Mouse (Mus musculus): ENCODE measurements at regions not wholly inside any gene's neighbourhood (a gene's known extent, or its start where the extent isn't known, plus 50 kb on each side); places are given as distances from the start of the nearest gene placed in this dataset.

DNA sequence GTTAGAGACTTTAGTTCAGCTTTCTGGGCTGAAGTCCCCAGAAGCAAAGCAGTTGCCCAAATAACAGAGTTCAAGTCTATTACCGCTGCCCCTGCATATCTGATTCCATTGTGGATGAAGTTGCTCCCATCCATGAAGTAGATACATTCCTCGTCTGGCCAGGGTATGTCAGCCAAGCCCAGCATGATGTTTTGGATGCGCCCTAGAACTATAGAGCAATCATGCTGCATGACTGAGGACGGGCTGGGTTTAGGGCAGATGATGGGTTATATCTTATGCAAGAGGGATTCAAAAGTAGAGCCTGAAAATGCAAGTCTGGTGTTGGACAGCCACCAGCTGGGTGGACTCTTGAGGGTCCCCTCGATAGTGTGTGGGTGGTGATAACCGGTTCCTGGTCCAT is 288.6 kb downstream of the Lyplal1 start:
- Histone ChIP-seq H3K27me3 (ENCODE audit: control insufficient read depth, insufficient read depth, low read depth, low read length) (no peaks in the 10 kb centered on the region), H3K4me1 (replicated peaks; ENCODE audit: control insufficient read depth, insufficient read depth, low read length) (no peaks in the 10 kb centered on the region), H3K4me2 (ENCODE audit: low read depth, low read length) (no peak overlapping the region), H3K4me3 (ENCODE audit: low read length) (no peak overlapping the region), H3K36me3 (ENCODE audit: control insufficient read depth, insufficient read depth, low read length) (no peaks in the 10 kb centered on the region), H3K9me3 (ENCODE audit: control insufficient read depth, low read length) (no peaks in the 10 kb centered on the region), H3K9ac (ENCODE audit: low read length) (no peak overlapping the region), H3K27ac (ENCODE audit: low read length) (no peak overlapping the region)
- no peak for ATAC-seq (ENCODE audit: low read depth)
- WGBS = 86% methylated on average over 6 of the region's 6 CpGs

GRCm38 (mm10) chr1:185832059-185832458 is 285.1 kb downstream of the Lyplal1 start:
- Histone ChIP-seq H3K4me1 (replicated peaks; ENCODE audit: control insufficient read depth, insufficient read depth, low read length) (peaks cover 14% of the 10 kb centered on the region), H3K9ac (ENCODE audit: low read length) (no peak overlapping the region), H3K9me3 (ENCODE audit: control insufficient read depth, low read length) (no peaks in the 10 kb centered on the region), H3K4me3 (ENCODE audit: low read length) (no peak overlapping the region), H3K4me2 (ENCODE audit: low read depth, low read length) (no peak overlapping the region), H3K27me3 (ENCODE audit: control insufficient read depth, insufficient read depth, low read depth, low read length) (no peaks in the 10 kb centered on the region), H3K36me3 (ENCODE audit: control insufficient read depth, insufficient read depth, low read length) (no peaks in the 10 kb centered on the region), H3K27ac (ENCODE audit: low read length) (no peak overlapping the region; the same call in 1 of the 2 replicates)
- 68% methylated on average over 4 of the region's 4 CpGs for WGBS
- peak; percentile 35; the same call in 1 of the 2 replicates for ATAC-seq (ENCODE audit: low read depth)

GRCm38 (mm10) chr1:185834171-185834570 is 282.9 kb downstream of the Lyplal1 start:
- Histone ChIP-seq H3K9me3 (ENCODE audit: control insufficient read depth, low read length) (no peaks in the 10 kb centered on the region), H3K36me3 (ENCODE audit: control insufficient read depth, insufficient read depth, low read length) (no peaks in the 10 kb centered on the region), H3K9ac (ENCODE audit: low read length) (no peak overlapping the region), H3K4me2 (ENCODE audit: low read depth, low read length) (no peak overlapping the region), H3K27me3 (ENCODE audit: control insufficient read depth, insufficient read depth, low read depth, low read length) (no peaks in the 10 kb centered on the region), H3K27ac (ENCODE audit: low read length) (no peak overlapping the region), H3K4me3 (ENCODE audit: low read length) (no peak overlapping the region), H3K4me1 (replicated peaks; ENCODE audit: control insufficient read depth, insufficient read depth, low read length) (peaks cover 16% of the 10 kb centered on the region)
- WGBS = 25% methylated on average over 6 of the region's 6 CpGs
- no peak for ATAC-seq (ENCODE audit: low read depth)

DNA sequence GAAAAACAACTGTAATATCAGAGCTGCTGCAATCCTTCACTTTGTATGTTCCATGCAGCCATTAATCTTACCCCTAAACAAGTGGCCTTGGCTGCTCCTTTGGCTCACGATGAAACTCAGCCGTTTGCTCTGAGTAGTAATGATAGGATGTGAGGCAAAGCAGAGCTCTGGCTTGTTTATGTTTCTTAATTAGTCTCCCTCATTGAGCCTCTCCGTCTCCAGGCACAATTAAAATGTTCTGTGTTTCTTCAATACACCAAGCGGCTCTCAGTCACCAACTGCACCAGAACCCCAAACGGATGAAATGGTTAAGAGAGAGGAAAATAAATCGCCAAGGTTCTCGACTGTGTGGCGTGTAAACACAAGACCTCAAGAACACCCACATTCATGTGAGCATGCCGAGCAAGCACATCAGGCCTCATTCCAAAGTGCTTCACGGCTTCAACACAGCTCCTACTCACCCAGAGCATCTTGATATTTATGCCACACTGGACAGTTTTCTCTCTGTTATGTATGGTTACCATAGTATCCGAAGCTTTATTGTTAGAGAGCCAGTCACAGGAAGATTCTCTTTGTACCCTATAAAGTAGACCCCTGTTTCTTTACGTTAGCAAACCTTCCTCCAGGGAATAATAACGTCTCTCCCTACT is 280.4 kb downstream of the Lyplal1 start:
- Histone ChIP-seq H3K27me3 (ENCODE audit: control insufficient read depth, insufficient read depth, low read depth, low read length) (no peaks in the 10 kb centered on the region), H3K4me1 (replicated peaks; ENCODE audit: control insufficient read depth, insufficient read depth, low read length) (peaks cover 16% of the 10 kb centered on the region), H3K9ac (ENCODE audit: low read length) (no peak overlapping the region), H3K4me3 (ENCODE audit: low read length) (no peak overlapping the region), H3K4me2 (ENCODE audit: low read depth, low read length) (no peak overlapping the region), H3K9me3 (ENCODE audit: control insufficient read depth, low read length) (no peaks in the 10 kb centered on the region), H3K36me3 (ENCODE audit: control insufficient read depth, insufficient read depth, low read length) (no peaks in the 10 kb centered on the region), H3K27ac (ENCODE audit: low read length) (0 out of 2 replicates have a peak overlapping the region, but pooled peaks have one; percentile 12)
- 31% methylated on average over 13 of the region's 13 CpGs for WGBS
- ATAC-seq (ENCODE audit: low read depth) = peak; percentile 54

- H3K27me3 ChIP-seq (ENCODE audit: control insufficient read depth, insufficient read depth, low read depth, low read length) = no peaks in the 10 kb centered on the region
- no peak overlapping the region for H3K9ac ChIP-seq (ENCODE audit: low read length)
- no peak overlapping the region for H3K4me3 ChIP-seq (ENCODE audit: low read length)
- ATAC-seq (ENCODE audit: low read depth) = no peak
- no peak overlapping the region for H3K27ac ChIP-seq (ENCODE audit: low read length)
- no peaks in the 10 kb centered on the region for H3K4me1 ChIP-seq (replicated peaks; ENCODE audit: control insufficient read depth, insufficient read depth, low read length)
- H3K4me2 ChIP-seq (ENCODE audit: low read depth, low read length) = no peak overlapping the region
- H3K36me3 ChIP-seq (ENCODE audit: control insufficient read depth, insufficient read depth, low read length) = no peaks in the 10 kb centered on the region
- H3K9me3 ChIP-seq (ENCODE audit: control insufficient read depth, low read length) = no peaks in the 10 kb centered on the region
- WGBS = 81% methylated on average over 12 of the region's 12 CpGs
These were observed 274.6 kb downstream of the Lyplal1 start for GRCm38 (mm10) chr1:185842481-185842880.

DNA sequence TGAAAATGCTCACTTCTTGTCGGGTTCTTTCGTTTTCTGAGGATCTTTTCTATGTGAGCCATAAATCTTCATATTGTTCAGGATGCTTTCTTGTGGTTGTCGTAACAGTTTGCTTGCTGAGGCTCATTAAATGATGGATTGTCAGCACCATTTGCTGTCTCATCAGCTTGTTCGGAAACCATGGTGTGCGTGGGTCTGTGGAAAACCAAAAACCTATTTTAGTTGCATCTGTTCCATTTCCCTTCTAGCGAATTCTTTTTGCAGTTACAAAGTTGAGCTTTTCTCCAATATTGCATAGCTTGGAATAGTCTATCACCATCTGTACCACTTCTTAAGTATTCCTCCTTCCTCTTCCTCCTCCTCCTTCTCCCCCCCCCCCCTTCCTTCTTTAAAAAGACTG is 269.9 kb downstream of the Lyplal1 start:
- peaks cover 8% of the 10 kb centered on the region; the same call in 1 of the 2 replicates for H3K4me1 ChIP-seq (replicated peaks; ENCODE audit: control insufficient read depth, insufficient read depth, low read length)
- no peaks in the 10 kb centered on the region for H3K9me3 ChIP-seq (ENCODE audit: control insufficient read depth, low read length)
- WGBS = 82% methylated on average over 6 of the region's 6 CpGs
- H3K4me2 ChIP-seq (ENCODE audit: low read depth, low read length) = no peak overlapping the region
- no peak overlapping the region for H3K4me3 ChIP-seq (ENCODE audit: low read length)
- H3K27ac ChIP-seq (ENCODE audit: low read length) = no peak overlapping the region
- no peak overlapping the region for H3K9ac ChIP-seq (ENCODE audit: low read length)
- ATAC-seq (ENCODE audit: low read depth) = no peak
- no peaks in the 10 kb centered on the region; the same call in 1 of the 2 replicates for H3K27me3 ChIP-seq (ENCODE audit: control insufficient read depth, insufficient read depth, low read depth, low read length)
- no peaks in the 10 kb centered on the region for H3K36me3 ChIP-seq (ENCODE audit: control insufficient read depth, insufficient read depth, low read length)

GRCm38 (mm10) chr1:185850590-185850989 is 266.5 kb downstream of the Lyplal1 start:
- no peak overlapping the region for H3K9ac ChIP-seq (ENCODE audit: low read length)
- peaks cover 8% of the 10 kb centered on the region; the same call in 1 of the 2 replicates for H3K27me3 ChIP-seq (ENCODE audit: control insufficient read depth, insufficient read depth, low read depth, low read length)
- H3K36me3 ChIP-seq (ENCODE audit: control insufficient read depth, insufficient read depth, low read length) = no peaks in the 10 kb centered on the region
- ATAC-seq (ENCODE audit: low read depth) = peak; percentile 72
- no peak overlapping the region for H3K27ac ChIP-seq (ENCODE audit: low read length)
- H3K4me3 ChIP-seq (ENCODE audit: low read length) = no peak overlapping the region
- H3K4me2 ChIP-seq (ENCODE audit: low read depth, low read length) = no peak overlapping the region
- H3K4me1 ChIP-seq (replicated peaks; ENCODE audit: control insufficient read depth, insufficient read depth, low read length) = peaks cover 8% of the 10 kb centered on the region; the same call in 1 of the 2 replicates
- no peaks in the 10 kb centered on the region for H3K9me3 ChIP-seq (ENCODE audit: control insufficient read depth, low read length)

- 62% methylated on average over 5 of the region's 5 CpGs for WGBS
- no peaks in the 10 kb centered on the region for H3K36me3 ChIP-seq (ENCODE audit: control insufficient read depth, insufficient read depth, low read length)
- H3K4me1 ChIP-seq (replicated peaks; ENCODE audit: control insufficient read depth, insufficient read depth, low read length) = peaks cover 8% of the 10 kb centered on the region; the same call in 1 of the 2 replicates
These were observed 265.7 kb downstream of the Lyplal1 start for GRCm38 (mm10) chr1:185851262-185851893.

DNA sequence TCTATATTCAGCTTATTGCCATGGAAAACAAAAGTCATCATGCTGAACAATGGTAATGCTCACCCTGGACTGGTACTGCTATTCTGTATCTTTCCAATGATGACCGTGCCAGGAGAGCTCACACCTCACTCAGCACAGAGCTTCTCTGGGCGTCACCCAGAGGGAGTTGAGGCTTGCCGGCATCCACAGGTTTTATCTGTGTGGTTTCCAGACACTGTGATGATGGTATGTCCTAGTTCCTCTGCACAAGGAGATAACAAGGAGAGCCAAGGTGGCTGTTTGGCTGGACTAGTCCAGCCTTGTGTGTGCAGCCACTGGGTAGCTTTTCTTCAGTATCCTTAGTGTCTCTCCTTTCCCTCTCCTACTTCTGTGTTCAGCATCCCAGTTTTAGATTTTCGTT is 255.4 kb downstream of the Lyplal1 start:
- H3K4me2 ChIP-seq (ENCODE audit: low read depth, low read length) = no peak overlapping the region
- ATAC-seq (ENCODE audit: low read depth) = no peak
- H3K27me3 ChIP-seq (ENCODE audit: control insufficient read depth, insufficient read depth, low read depth, low read length) = no peaks in the 10 kb centered on the region
- H3K9me3 ChIP-seq (ENCODE audit: control insufficient read depth, low read length) = no peaks in the 10 kb centered on the region
- H3K36me3 ChIP-seq (ENCODE audit: control insufficient read depth, insufficient read depth, low read length) = no peaks in the 10 kb centered on the region
- no peak overlapping the region for H3K4me3 ChIP-seq (ENCODE audit: low read length)
- no peaks in the 10 kb centered on the region for H3K4me1 ChIP-seq (replicated peaks; ENCODE audit: control insufficient read depth, insufficient read depth, low read length)
- no peak overlapping the region for H3K9ac ChIP-seq (ENCODE audit: low read length)
- H3K27ac ChIP-seq (ENCODE audit: low read length) = no peak overlapping the region
- WGBS = 86% methylated on average over 4 of the region's 4 CpGs

More at GRCm38 (mm10) chr1:185851262-185851893, 265.7 kb downstream of the Lyplal1 start:
- Histone ChIP-seq H3K9ac (ENCODE audit: low read length) (no peak overlapping the region), H3K4me2 (ENCODE audit: low read depth, low read length) (no peak overlapping the region), H3K27me3 (ENCODE audit: control insufficient read depth, insufficient read depth, low read depth, low read length) (peaks cover 8% of the 10 kb centered on the region; the same call in 1 of the 2 replicates), H3K4me3 (ENCODE audit: low read length) (no peak overlapping the region), H3K9me3 (ENCODE audit: control insufficient read depth, low read length) (no peaks in the 10 kb centered on the region), H3K27ac (ENCODE audit: low read length) (no peak overlapping the region)
- no peak for ATAC-seq (ENCODE audit: low read depth)
